Mouse (Mus musculus) liver, adult 2 months (tissue): Measurements from ENCODE around the gene Ubqln1. TPM values are rescaled to one million over a fixed set of nuclear protein-coding genes. Genes with fewer than 3 reads are reported as not detected.

Experiments
- DNase-seq: peaks from one replicate; pipeline ENCODE4 v3.0.0-alpha.2; 2011; ENCODE audit warnings: low read depth, low spot score; ENCODE audit errors: extremely low read depth
- H3K27ac ChIP-seq: fragments of 200-500 bp; replicated peaks from 2 replicates; pipeline ENCODE4 v1.5.1; 2012; ENCODE audit warnings: low read depth, mild to moderate bottlenecking, control low read depth, inconsistent platforms, low read length; ENCODE audit not compliant: insufficient read depth
- H3K27me3 ChIP-seq: fragments of 200-500 bp; 2 replicates; pipeline ENCODE4 v1.6.1; 2012; ENCODE audit warnings: mild to moderate bottlenecking, moderate library complexity, low read length, inconsistent platforms; ENCODE audit not compliant: control insufficient read depth, insufficient read depth
- H3K36me3 ChIP-seq: fragments of 200-500 bp; 2 replicates; pipeline ENCODE4 v1.6.1; 2012; ENCODE audit warnings: low read length, inconsistent platforms; ENCODE audit not compliant: control insufficient read depth, insufficient read depth
- H3K4me1 ChIP-seq: fragments of 200-500 bp; 2 replicates; pipeline ENCODE4 v1.6.1; 2011; ENCODE audit warnings: low read length; ENCODE audit not compliant: control insufficient read depth, insufficient read depth
- H3K4me3 ChIP-seq: fragments of 200-500 bp; 2 replicates; pipeline ENCODE4 v1.5.1; 2011; ENCODE audit warnings: low read depth, mild to moderate bottlenecking, control low read depth, low read length, moderate library complexity; ENCODE audit not compliant: insufficient read depth
- H3K79me2 ChIP-seq: fragments of 200-500 bp; 2 replicates; pipeline ENCODE4 v1.6.1; 2012; ENCODE audit warnings: inconsistent platforms, mild to moderate bottlenecking, low read length, moderate library complexity; ENCODE audit not compliant: control insufficient read depth, insufficient read depth
- H3K9ac ChIP-seq: fragments of 200-500 bp; 2 replicates; pipeline ENCODE4 v1.6.1; 2012; ENCODE audit warnings: low read depth, mild to moderate bottlenecking, control low read depth, inconsistent platforms, low read length
- CTCF ChIP-seq: fragments of 200-500 bp; IDR thresholded peaks from 2 replicates; pipeline ENCODE4 v1.5.1; 2011; ENCODE audit warnings: low read depth, low read length, control low read depth
- POLR2A ChIP-seq: fragments of 200-500 bp; IDR thresholded peaks from 2 replicates; pipeline ENCODE4 v1.6.1; 2011; ENCODE audit warnings: low read length, control low read depth; ENCODE audit not compliant: insufficient read depth; ENCODE audit errors: extremely low read depth
- WGBS: fragments of 180-500 bp; shearing (Covaris S2); methylation state at CpG from one replicate; pipeline ENCODE4 v1.1.7; 2018; 5-methylcytosine and 5-hydroxymethylcytosine counted together
- polyA plus RNA-seq: library from polyadenylated mRNA; depleted of rRNA; stranded (reverse); fragments of >200 nt; gene quantifications from 2 replicates; pipeline ENCODE4 v1.2.3, GENCODE M21; 2012
- total RNA-seq: library from RNA; depleted of rRNA; stranded (reverse); fragments of >200 nt; gene quantifications from 2 replicates; pipeline ENCODE4 v1.2.3, GENCODE M21; 2014

The Ubqln1 gene
- total and polyA plus RNA-seq, 2 experiments: 77.4 to 119 TPM

DNA sequence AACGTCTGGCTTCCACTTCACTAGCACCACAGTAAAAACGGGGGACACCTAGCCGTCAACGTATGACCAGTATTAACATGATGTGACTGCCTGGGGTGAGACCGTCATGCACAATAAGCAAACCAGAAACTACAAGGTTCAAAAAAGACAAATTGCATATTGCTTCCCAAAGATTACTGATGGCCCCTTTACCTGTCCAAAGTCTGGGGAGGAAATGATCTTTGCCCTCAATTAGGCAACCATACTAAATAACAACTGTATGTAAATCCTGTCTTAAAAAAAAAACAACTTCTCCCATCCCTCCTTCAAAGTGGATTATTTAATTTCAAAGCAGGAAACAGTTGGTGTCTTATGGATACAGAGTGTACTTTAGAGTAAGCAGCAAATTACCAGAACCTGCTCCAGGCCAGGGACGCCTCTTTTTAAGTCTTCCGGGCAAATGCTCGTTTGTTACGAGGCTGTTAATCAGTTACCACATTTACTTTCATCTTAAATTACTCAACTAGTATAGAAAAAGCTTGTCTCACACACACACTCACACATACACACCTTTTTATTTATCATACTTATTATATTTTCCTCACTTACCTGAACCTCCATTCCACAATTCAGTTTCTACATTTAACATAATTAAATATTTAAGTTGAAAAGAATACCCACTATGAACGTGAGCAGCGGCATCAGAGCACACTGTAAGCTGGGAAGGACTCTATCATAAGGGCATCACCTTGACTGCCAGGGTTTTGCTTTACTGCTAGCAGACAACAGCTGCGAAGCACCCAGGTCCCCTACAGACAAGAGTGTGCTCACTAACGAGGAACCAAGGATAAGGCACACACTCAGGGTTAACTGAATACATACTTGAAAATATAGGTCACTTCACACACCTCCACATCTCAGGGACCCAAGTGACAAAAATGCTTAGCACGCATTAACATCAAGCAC, 33.6 kb downstream of the Ubqln1 start:
- TF ChIP-seq POLR2A (no peak), CTCF (no peak)
- H3K27me3 ChIP-seq: no peaks in the 10 kb centered on the region
- H3K9ac ChIP-seq: peak overlapping the region; percentile 71
- no peak overlapping the region for H3K4me3 ChIP-seq
- peaks cover 18% of the 10 kb centered on the region for H3K4me1 ChIP-seq
- 36% methylated on average over 14 of the region's 14 CpGs for WGBS
- peak; percentile 94 for DNase-seq
- H3K27ac ChIP-seq: peak overlapping the region; percentile 95
- peaks cover 15% of the 10 kb centered on the region for H3K79me2 ChIP-seq
- peaks cover 36% of the 10 kb centered on the region for H3K36me3 ChIP-seq

DNA sequence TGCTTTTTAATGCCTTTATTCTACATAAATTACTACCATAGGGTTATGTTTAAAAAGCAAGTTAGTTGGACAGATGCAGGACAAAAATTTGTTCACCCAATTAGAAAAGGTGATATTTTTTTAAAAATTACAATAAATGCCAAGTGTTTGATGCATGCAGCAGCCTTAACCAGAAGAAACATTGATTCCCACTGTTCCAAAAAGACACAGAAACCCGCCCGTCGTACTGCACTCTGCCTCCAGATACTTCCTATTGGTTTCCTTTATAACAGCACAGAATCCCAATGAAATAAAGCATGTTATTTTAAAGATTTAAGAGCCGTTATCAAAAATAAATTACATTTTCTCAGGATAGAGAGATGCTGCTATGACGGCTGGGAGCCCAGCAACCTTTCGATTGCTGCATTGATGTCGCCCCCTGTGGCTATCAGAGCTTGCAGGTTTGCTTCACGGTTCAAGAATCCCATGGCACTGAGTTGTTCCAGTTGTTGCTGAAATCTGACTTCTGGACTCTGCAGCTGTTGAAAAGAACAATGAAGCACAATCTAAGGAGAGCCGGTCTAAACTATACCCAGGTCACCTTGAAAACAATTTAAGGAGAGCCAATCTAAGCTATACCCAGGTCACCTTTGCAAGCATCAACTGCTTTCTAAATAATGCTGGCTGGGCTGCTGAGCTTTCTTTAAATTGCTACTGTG, 37.8 kb downstream of the Ubqln1 start:
- peaks cover 7% of the 10 kb centered on the region for H3K79me2 ChIP-seq
- H3K36me3 ChIP-seq: peaks cover 36% of the 10 kb centered on the region
- peaks cover 12% of the 10 kb centered on the region for H3K4me1 ChIP-seq
- H3K4me3 ChIP-seq: no peak overlapping the region
- no peak overlapping the region for H3K9ac ChIP-seq
- no peaks in the 10 kb centered on the region for H3K27me3 ChIP-seq
- no peak for DNase-seq
- TF ChIP-seq CTCF (peak; percentile 7; the same call in 1 of the 2 replicates), POLR2A (no peak)
- H3K27ac ChIP-seq: no peak overlapping the region
- WGBS: 86% methylated on average over 9 of the region's 9 CpGs

DNA sequence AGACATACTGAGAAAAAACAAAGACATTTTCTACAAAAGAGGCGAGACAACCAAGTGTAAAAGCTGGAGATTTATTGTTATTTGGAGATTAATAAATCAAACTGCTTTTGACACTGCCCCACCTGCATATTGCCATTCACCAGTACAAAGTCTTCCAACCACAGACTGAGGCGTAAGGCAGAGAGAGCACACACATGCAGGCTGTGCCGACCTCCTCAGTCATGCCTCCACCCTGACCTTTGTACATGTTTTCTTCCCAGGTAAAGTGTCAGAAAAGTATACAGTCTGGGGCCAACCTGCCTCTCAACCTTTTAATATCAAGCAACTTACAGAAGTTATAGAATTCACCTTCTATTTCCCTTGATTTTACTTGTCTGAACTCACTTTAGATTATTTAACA, 39.3 kb downstream of the Ubqln1 start:
- peaks cover 3% of the 10 kb centered on the region; the same call in 1 of the 2 replicates for H3K79me2 ChIP-seq
- no peak overlapping the region for H3K4me3 ChIP-seq
- no peak for TF ChIP-seq CTCF
- no peaks in the 10 kb centered on the region for H3K27me3 ChIP-seq
- WGBS: 59% methylated on average over 3 of the region's 3 CpGs
- peaks cover 38% of the 10 kb centered on the region for H3K36me3 ChIP-seq
- H3K27ac ChIP-seq: no peak overlapping the region
- no peak overlapping the region for H3K9ac ChIP-seq
- peaks cover 2% of the 10 kb centered on the region; the same call in 1 of the 2 replicates for H3K4me1 ChIP-seq
- no peak for DNase-seq

DNA sequence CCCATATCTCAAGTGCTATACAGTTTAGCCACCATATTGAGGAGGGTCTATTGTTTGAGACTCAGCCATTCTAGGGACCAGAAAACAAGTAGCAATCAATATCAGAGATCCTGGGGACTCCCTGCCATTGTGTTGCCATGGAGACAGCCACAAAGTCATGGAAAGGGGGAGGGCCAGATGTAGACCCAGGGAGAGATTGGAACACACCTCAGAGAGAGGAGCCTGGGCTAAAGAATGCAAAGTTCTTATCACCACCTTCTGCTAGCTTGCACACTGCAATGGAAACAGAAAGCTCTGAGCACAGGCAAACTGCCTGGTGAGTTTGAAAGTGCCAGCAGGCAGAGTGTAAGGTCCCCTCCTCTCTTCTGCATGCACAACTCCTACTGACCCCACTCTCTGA, 47.3 kb downstream of the Ubqln1 start:
- no peak overlapping the region for H3K9ac ChIP-seq
- no peak overlapping the region for H3K27ac ChIP-seq
- no peak overlapping the region for H3K4me3 ChIP-seq
- no peaks in the 10 kb centered on the region for H3K27me3 ChIP-seq
- no peaks in the 10 kb centered on the region for H3K4me1 ChIP-seq
- no peaks in the 10 kb centered on the region for H3K79me2 ChIP-seq
- no peak for DNase-seq
- peaks cover 10% of the 10 kb centered on the region for H3K36me3 ChIP-seq
- TF ChIP-seq CTCF (no peak), POLR2A (no peak)

DNA sequence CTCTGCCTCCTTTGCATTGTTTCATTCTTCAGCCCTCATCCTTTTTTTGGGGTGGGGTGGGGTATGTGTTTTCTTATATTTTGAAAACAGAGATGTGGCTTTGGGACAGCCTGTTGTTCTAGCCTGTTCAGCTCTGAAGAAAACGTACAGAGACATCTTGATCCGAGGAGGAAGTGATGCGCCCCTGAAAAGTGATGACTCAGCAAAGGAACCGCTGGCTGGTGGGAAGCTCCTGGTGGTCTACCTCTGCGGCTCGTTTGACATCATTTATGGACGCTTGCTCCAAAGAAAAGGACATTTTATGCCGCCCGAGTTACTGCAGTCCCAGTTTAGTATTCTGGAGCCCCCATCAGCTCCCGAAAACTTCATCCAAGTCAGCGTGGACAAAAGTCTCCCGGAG, 52.1 kb downstream of the Ubqln1 start:
- Histone ChIP-seq H3K27ac (no peak overlapping the region), H3K4me1 (no peaks in the 10 kb centered on the region), H3K4me3 (no peak overlapping the region), H3K9ac (no peak overlapping the region), H3K36me3 (peaks cover 23% of the 10 kb centered on the region), H3K27me3 (no peaks in the 10 kb centered on the region), H3K79me2 (no peaks in the 10 kb centered on the region)
- TF ChIP-seq POLR2A (no peak), CTCF (no peak)
- DNase-seq: no peak
- 95% methylated on average over 12 of the region's 12 CpGs for WGBS
